Mouse (Mus musculus) stomach, postnatal 0 days (tissue): Measurements from ENCODE around the gene Dync1li1.

Experiments used
- CTCF ChIP-seq: IDR thresholded peaks from 2 replicates; pipeline ENCODE4 v1.5.1; 2016; ENCODE audit warnings: antibody characterized with exemption, low read depth, mild to moderate bottlenecking, moderate library complexity
- EP300 ChIP-seq: optimal IDR thresholded peaks from 2 replicates; pipeline ENCODE3; 2016; ENCODE audit warnings: antibody characterized with exemption

DNA sequence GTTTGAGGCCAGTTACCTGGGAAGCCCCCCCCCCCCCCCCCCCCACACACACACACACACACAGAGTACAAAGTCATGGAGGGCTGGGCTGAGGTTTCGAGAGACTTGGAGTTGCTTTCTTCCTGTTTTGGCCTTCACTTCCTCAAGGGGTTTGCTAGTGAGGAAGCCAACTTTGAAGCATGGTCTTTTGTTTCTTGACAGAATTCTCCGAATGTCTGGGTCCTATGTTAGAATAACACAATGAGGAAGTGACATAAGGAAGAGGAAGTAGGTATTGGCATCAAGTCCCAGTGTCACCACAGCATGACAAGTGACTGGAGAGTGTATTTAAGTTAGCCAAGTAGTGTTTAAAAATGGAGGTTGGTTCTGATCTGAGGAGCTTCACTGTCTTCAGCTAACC lies 54.1 kb downstream of the Dync1li1 start:
- no peak for TF ChIP-seq CTCF
- no peak for TF ChIP-seq EP300
